Mouse (Mus musculus) testis, adult 2 months (tissue): Measurements from ENCODE around the gene Prpsap2. TPM values are rescaled to one million over a fixed set of nuclear protein-coding genes. Genes with fewer than 3 reads are reported as not detected.

Experiments
- H3K27ac ChIP-seq: fragments of 200-500 bp; 2 replicates; pipeline ENCODE4 v1.5.1; 2012; ENCODE audit warnings: low read depth, low read length; ENCODE audit not compliant: control insufficient read depth, insufficient read depth
- H3K27me3 ChIP-seq: fragments of 200-500 bp; 2 replicates; pipeline ENCODE4 v1.6.1; 2012; ENCODE audit warnings: mild to moderate bottlenecking, low read length, moderate library complexity; ENCODE audit not compliant: control insufficient read depth, insufficient read depth
- H3K36me3 ChIP-seq: fragments of 200-500 bp; 2 replicates; pipeline ENCODE4 v1.6.1; 2012; ENCODE audit warnings: mild to moderate bottlenecking, low read length; ENCODE audit not compliant: control insufficient read depth, insufficient read depth
- H3K4me1 ChIP-seq: fragments of 200-500 bp; 2 replicates; pipeline ENCODE4 v1.6.1; 2012; ENCODE audit warnings: low read length; ENCODE audit not compliant: control insufficient read depth, insufficient read depth
- H3K4me3 ChIP-seq: fragments of 200-500 bp; 2 replicates; pipeline ENCODE4 v1.5.1; 2012; ENCODE audit warnings: low read depth, mild to moderate bottlenecking, low read length, moderate library complexity, mixed read lengths; ENCODE audit not compliant: control insufficient read depth
- CTCF ChIP-seq: fragments of 200-500 bp; IDR thresholded peaks from 2 replicates; pipeline ENCODE4 v1.5.1; 2012; ENCODE audit warnings: low read depth, mild to moderate bottlenecking, inconsistent platforms, low read length, moderate library complexity; ENCODE audit not compliant: control insufficient read depth, insufficient read depth, insufficient replicate concordance
- POLR2A ChIP-seq: fragments of 200-500 bp; IDR thresholded peaks from 2 replicates; pipeline ENCODE4 v1.6.1; 2012; ENCODE audit warnings: low read depth, mild to moderate bottlenecking, inconsistent platforms, low read length, moderate library complexity; ENCODE audit not compliant: control insufficient read depth
- polyA plus RNA-seq: library from polyadenylated mRNA; depleted of rRNA; stranded (reverse); fragments of >200 nt; gene quantifications from 2 replicates; pipeline ENCODE4 v1.2.3, GENCODE M21; 2012

Prpsap2 gene
- polyA plus RNA-seq, 1 experiment, result 16.8 TPM

DNA sequence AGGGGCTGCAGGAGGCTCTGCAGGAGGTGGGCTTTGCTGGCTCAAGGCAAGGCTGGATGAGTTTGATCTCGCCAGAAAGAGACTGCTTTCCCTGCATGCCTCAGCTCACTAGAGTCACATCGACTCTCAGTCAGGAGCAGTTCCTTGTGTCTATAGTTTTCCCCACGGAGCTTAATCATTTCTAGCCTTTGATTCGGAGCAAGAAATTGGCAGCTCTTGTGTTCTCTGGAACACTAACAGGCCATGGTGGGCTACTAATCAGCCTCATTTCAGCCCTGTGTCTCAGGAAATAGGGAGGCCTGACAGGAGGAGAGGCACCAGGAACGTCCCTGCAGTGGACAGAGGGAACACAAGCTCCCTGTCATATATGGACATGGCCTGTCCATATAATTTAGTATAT, 43.9 kb downstream of the Prpsap2 start:
- Histone ChIP-seq H3K27me3 (no peaks in the 10 kb centered on the region), H3K36me3 (no peaks in the 10 kb centered on the region), H3K4me3 (no peak overlapping the region), H3K4me1 (no peaks in the 10 kb centered on the region; the same call in 1 of the 2 replicates), H3K27ac (no peak overlapping the region)
- no peak for TF ChIP-seq CTCF
- TF ChIP-seq POLR2A, result no peak

GRCm38 (mm10) chr11:61715130-61715529, 46.8 kb downstream of the Prpsap2 start:
- Histone ChIP-seq H3K4me3 (no peak overlapping the region), H3K36me3 (no peaks in the 10 kb centered on the region), H3K4me1 (no peaks in the 10 kb centered on the region; the same call in 1 of the 2 replicates), H3K27me3 (no peaks in the 10 kb centered on the region), H3K27ac (no peak overlapping the region)
- no peak for TF ChIP-seq POLR2A
- no peak for TF ChIP-seq CTCF

DNA sequence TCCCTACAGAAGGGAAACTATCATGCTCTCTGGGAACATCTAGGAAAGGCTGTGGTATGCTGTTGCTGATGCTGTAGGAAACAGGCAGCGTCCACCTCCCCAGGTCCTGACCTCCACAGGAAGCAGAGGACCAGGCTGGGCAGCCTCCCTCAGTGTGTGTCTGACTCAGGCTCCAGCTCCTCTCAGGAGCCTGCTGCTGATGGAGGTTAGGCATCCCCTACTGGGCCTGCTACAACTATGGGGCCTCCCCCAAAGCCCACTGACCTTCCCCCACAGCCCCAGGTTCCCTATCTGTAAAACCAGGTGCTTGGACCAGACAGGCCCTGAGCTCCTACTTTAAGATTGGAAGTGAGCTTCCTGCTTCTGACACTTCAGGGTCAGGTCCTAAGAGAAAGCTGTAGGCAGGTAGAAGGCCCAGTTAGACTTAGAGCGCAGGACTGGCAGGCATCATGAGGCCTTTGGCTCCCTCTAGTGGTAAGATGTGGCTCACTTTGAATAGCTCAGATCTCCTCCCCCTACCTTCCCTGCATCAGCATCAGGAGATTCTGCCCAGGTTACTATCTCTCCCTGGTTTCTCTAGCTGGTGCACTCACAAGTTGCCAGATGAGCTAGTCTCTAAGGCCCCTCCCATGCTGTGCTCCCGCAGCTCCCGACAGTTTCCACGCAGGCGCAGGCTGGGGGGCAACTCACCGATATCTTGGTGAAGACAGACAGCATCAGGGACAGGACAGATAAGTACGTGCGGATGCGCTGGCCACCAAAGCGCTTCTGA, 47.4 kb downstream of the Prpsap2 start:
- TF ChIP-seq CTCF (peak; percentile 89; the same call in 1 of the 2 replicates), POLR2A (no peak)
- Histone ChIP-seq H3K4me3 (no peak overlapping the region), H3K36me3 (no peaks in the 10 kb centered on the region), H3K27me3 (no peaks in the 10 kb centered on the region), H3K4me1 (no peaks in the 10 kb centered on the region; the same call in 1 of the 2 replicates), H3K27ac (no peak overlapping the region)

GRCm38 (mm10) chr11:61713157-61713855, 48.6 kb downstream of the Prpsap2 start:
- Histone ChIP-seq H3K4me1 (no peaks in the 10 kb centered on the region; the same call in 1 of the 2 replicates), H3K27ac (peak overlapping the region; percentile 58; the same call in 1 of the 2 replicates), H3K36me3 (no peaks in the 10 kb centered on the region), H3K4me3 (no peak overlapping the region), H3K27me3 (no peaks in the 10 kb centered on the region)
- no peak for TF ChIP-seq CTCF
- TF ChIP-seq POLR2A, result no peak

DNA sequence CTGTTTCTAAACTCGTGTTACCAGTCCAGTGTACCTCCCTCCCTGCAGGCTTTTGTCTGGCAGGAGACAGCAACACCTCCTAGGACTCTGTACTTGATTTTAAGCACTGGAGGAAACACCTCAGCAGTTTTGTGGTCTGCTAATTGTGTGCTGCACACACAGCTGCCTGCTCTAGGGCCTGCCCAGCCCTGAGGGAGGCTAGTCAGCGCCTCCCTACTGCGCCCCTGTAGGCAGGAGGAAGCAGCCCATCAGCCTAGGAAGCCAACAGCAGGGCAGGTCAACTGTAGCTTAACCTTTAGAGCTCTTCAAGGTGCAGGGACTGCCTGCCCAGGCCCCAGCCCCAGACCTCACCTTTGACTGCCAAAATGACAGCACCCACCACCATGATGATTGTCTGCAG, 53.0 kb downstream of the Prpsap2 start:
- Histone ChIP-seq H3K27me3 (no peaks in the 10 kb centered on the region), H3K36me3 (no peaks in the 10 kb centered on the region), H3K27ac (no peak overlapping the region), H3K4me1 (no peaks in the 10 kb centered on the region), H3K4me3 (no peak overlapping the region)
- TF ChIP-seq POLR2A, result no peak

- H3K36me3 ChIP-seq, result no peaks in the 10 kb centered on the region
- no peak overlapping the region for H3K4me3 ChIP-seq
- H3K27me3 ChIP-seq, result no peaks in the 10 kb centered on the region
- TF ChIP-seq POLR2A (no peak), CTCF (no peak)
- H3K4me1 ChIP-seq, result no peaks in the 10 kb centered on the region
- H3K27ac ChIP-seq, result no peak overlapping the region
These were observed 55.7 kb downstream of the Prpsap2 start for GRCm38 (mm10) chr11:61706232-61706631.

DNA sequence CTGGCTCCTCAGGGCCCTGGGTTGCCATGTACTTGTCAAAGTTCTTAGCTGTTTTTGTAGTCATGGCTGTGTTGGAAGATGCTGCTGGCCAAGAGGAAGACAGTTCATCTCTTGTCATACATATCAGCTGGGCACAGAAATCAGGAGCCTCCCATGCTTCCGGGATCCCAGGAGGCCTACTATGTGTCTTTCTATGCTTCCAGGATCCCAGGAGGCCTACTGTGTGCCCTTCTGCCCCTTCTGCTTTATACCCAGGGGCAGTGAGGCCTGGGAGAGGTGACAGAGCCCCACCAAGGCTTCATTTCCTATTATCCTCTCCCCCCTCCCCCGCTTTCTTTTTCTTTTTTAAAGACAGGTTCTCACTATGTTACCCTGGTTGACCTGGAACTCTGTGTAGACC, 56.3 kb downstream of the Prpsap2 start:
- H3K4me3 ChIP-seq, result no peak overlapping the region
- H3K4me1 ChIP-seq, result no peaks in the 10 kb centered on the region
- H3K27me3 ChIP-seq, result no peaks in the 10 kb centered on the region
- H3K36me3 ChIP-seq, result no peaks in the 10 kb centered on the region
- TF ChIP-seq POLR2A, result no peak
- no peak for TF ChIP-seq CTCF
- H3K27ac ChIP-seq, result no peak overlapping the region
